Mouse (Mus musculus) intestine, embryonic 15.5 days (tissue): ENCODE measurements around the gene Apobr. TPM values are rescaled to one million over a fixed set of nuclear protein-coding genes. Genes with fewer than 3 reads are reported as not detected.

Experiments used
- ATAC-seq: fragments of 200-750 bp; cut with Nextera tagmentation; 2 replicates; pipeline ENCODE4 v1.8.0; 2017; ENCODE audit warnings: moderate TSS enrichment, moderate library complexity
- H3K27ac ChIP-seq: fragments of 300-500 bp; sonication (generic); 2 replicates; pipeline ENCODE4 v1.5.1; 2015; ENCODE audit warnings: mild to moderate bottlenecking, inconsistent platforms
- H3K27me3 ChIP-seq: fragments of 300-500 bp; sonication (generic); replicated peaks from 2 replicates; pipeline ENCODE4 v1.6.1; 2015; ENCODE audit warnings: inconsistent platforms
- H3K36me3 ChIP-seq: fragments of 300-500 bp; sonication (generic); 2 replicates; pipeline ENCODE4 v1.6.1; 2015; ENCODE audit warnings: inconsistent platforms
- H3K4me1 ChIP-seq: fragments of 300-500 bp; sonication (generic); replicated peaks from 2 replicates; pipeline ENCODE4 v1.6.1; 2015; ENCODE audit warnings: inconsistent platforms
- H3K4me2 ChIP-seq: fragments of 300-500 bp; sonication (generic); replicated peaks from 2 replicates; pipeline ENCODE4 v1.6.1; 2015; ENCODE audit warnings: mild to moderate bottlenecking, inconsistent platforms
- H3K4me3 ChIP-seq: fragments of 300-500 bp; sonication (generic); replicated peaks from 2 replicates; pipeline ENCODE4 v1.5.1; 2015; ENCODE audit warnings: inconsistent platforms
- H3K9ac ChIP-seq: fragments of 300-500 bp; sonication (generic); 2 replicates; pipeline ENCODE4 v1.6.1; 2015; ENCODE audit warnings: inconsistent platforms
- H3K9me3 ChIP-seq: fragments of 300-500 bp; sonication (generic); 2 replicates; pipeline ENCODE4 v1.6.1; 2016; ENCODE audit warnings: inconsistent platforms
- WGBS: fragments of 180-500 bp; shearing (Covaris S2); methylation state at CpG from one replicate; pipeline ENCODE4 v1.1.7; 2015; 5-methylcytosine and 5-hydroxymethylcytosine counted together
- polyA plus RNA-seq: library from polyadenylated mRNA; unstranded; fragments of >200 nt; fragmentation: Nextera tagmentation; extraction: Ambion mirVana; gene quantifications from 2 replicates; pipeline ENCODE4 v1.2.1, GENCODE M21; 2015

Gene Apobr
- polyA plus RNA-seq, 1 experiment from 2014 or later, result 0.75 TPM

- Histone ChIP-seq H3K9ac (no peak overlapping the region), H3K4me3 (no peak overlapping the region), H3K4me1 (no peaks in the 10 kb centered on the region; the same call in 1 of the 2 replicates), H3K4me2 (peak overlapping the region; percentile 80; the same call in 1 of the 2 replicates), H3K27ac (no peak overlapping the region), H3K36me3 (no peaks in the 10 kb centered on the region), H3K9me3 (no peaks in the 10 kb centered on the region), H3K27me3 (no peaks in the 10 kb centered on the region)
- 83% methylated on average over 6 of the region's 6 CpGs for WGBS
- ATAC-seq, result no peak
Measured at GRCm38 (mm10) chr7:126581661-126582060, 3.1 kb upstream of the Apobr start.

- ATAC-seq, result peak; percentile 62
- Histone ChIP-seq H3K27ac (peak overlapping the region; percentile 74; the same call in 1 of the 2 replicates), H3K4me3 (peak overlapping the region; percentile 53)
Measured at GRCm38 (mm10) chr7:126582759-126583158, 2.0 kb upstream of the Apobr start.

GRCm38 (mm10) chr7:126583251-126583709 is 1.5 kb upstream of the Apobr start:
- Histone ChIP-seq H3K27ac (peak overlapping the region; percentile 74), H3K4me2 (peak overlapping the region; percentile 80), H3K9ac (peak overlapping the region; percentile 43), H3K4me3 (peak overlapping the region; percentile 53), H3K36me3 (no peaks in the 10 kb centered on the region), H3K9me3 (no peaks in the 10 kb centered on the region), H3K27me3 (0 out of 2 replicates have a peak, but pooled peaks cover 4% of the 10 kb centered on the region), H3K4me1 (peaks cover 4% of the 10 kb centered on the region; the same call in 1 of the 2 replicates)
- under 1% methylated on average over 22 of the region's 22 CpGs for WGBS
- peak; percentile 90 for ATAC-seq

More at GRCm38 (mm10) chr7:126582759-126583158, 2.0 kb upstream of the Apobr start:
- peak overlapping the region; percentile 80 for H3K4me2 ChIP-seq
- H3K36me3 ChIP-seq, result no peaks in the 10 kb centered on the region
- peak overlapping the region; percentile 43 for H3K9ac ChIP-seq
- H3K27me3 ChIP-seq, result 0 out of 2 replicates have a peak, but pooled peaks cover under 1% of the 10 kb centered on the region
- WGBS, result 3% methylated on average over 20 of the region's 20 CpGs
- H3K4me1 ChIP-seq, result peaks cover 2% of the 10 kb centered on the region; the same call in 1 of the 2 replicates
- no peaks in the 10 kb centered on the region for H3K9me3 ChIP-seq

- H3K4me2 ChIP-seq, result peak overlapping the region; percentile 80
- 47% methylated on average over 6 of the region's 6 CpGs for WGBS
- H3K27ac ChIP-seq, result 0 out of 2 replicates have a peak overlapping the region, but pooled peaks have one; percentile 74
- no peaks in the 10 kb centered on the region for H3K36me3 ChIP-seq
- peak overlapping the region; percentile 43; the same call in 1 of the 2 replicates for H3K9ac ChIP-seq
- no peaks in the 10 kb centered on the region for H3K9me3 ChIP-seq
- no peak for ATAC-seq
- H3K27me3 ChIP-seq, result 0 out of 2 replicates have a peak, but pooled peaks cover 4% of the 10 kb centered on the region
- peaks cover 4% of the 10 kb centered on the region; the same call in 1 of the 2 replicates for H3K4me1 ChIP-seq
- peak overlapping the region; percentile 53 for H3K4me3 ChIP-seq
Measured at GRCm38 (mm10) chr7:126583761-126584160, 981 bp upstream of the Apobr start.

- H3K27me3 ChIP-seq, result 0 out of 2 replicates have a peak, but pooled peaks cover 4% of the 10 kb centered on the region
- H3K4me2 ChIP-seq, result no peak within 1 kb of the TSS
- WGBS, result 70% methylated on average over 6 of the region's 6 CpGs
- H3K9me3 ChIP-seq, result no peaks in the 10 kb centered on the region
- H3K9ac ChIP-seq, result no peak within 1 kb of the TSS; the same call in 1 of the 2 replicates
- no peak within 1 kb of the TSS for H3K4me3 ChIP-seq
- H3K4me1 ChIP-seq, result peaks cover 4% of the 10 kb centered on the region; the same call in 1 of the 2 replicates
- H3K27ac ChIP-seq, result no peak within 1 kb of the TSS
- no peak for ATAC-seq
- H3K36me3 ChIP-seq, result no peaks in the 10 kb centered on the region
Measured at GRCm38 (mm10) chr7:126585717-126586116, 975 bp downstream of the Apobr start, which contains the start of gene Cln3. Gene Cln3 (minus strand): TSS chr7:126585817.

GRCm38 (mm10) chr7:126586839-126587238 is 2.1 kb downstream of the Apobr start:
- Histone ChIP-seq H3K4me3 (no peak overlapping the region), H3K27me3 (0 out of 2 replicates have a peak, but pooled peaks cover 4% of the 10 kb centered on the region), H3K4me1 (peaks cover 4% of the 10 kb centered on the region; the same call in 1 of the 2 replicates), H3K36me3 (no peaks in the 10 kb centered on the region), H3K4me2 (no peak overlapping the region), H3K27ac (no peak overlapping the region), H3K9me3 (no peaks in the 10 kb centered on the region), H3K9ac (no peak overlapping the region)
- ATAC-seq, result no peak
- WGBS, result 41% methylated on average over 8 of the region's 8 CpGs

- no peak overlapping the region for H3K9ac ChIP-seq
- 13% methylated on average over 16 of the region's 16 CpGs for WGBS
Measured at GRCm38 (mm10) chr7:126587779-126588178, 3.0 kb downstream of the Apobr start.

GRCm38 (mm10) chr7:126594862-126595561 is 10.3 kb downstream of the Apobr start, which contains the start of gene Il27:
Gene Il27 (minus strand): TSS chr7:126594941.
- no peak within 1 kb of the TSS for H3K27ac ChIP-seq
- no peaks in the 10 kb centered on the region for H3K27me3 ChIP-seq
- H3K36me3 ChIP-seq, result no peaks in the 10 kb centered on the region
- 78% methylated on average over 11 of the region's 11 CpGs for WGBS
- no peaks in the 10 kb centered on the region for H3K4me1 ChIP-seq
- no peak for ATAC-seq
- H3K4me2 ChIP-seq, result no peak within 1 kb of the TSS
- H3K9ac ChIP-seq, result no peak within 1 kb of the TSS
- no peaks in the 10 kb centered on the region for H3K9me3 ChIP-seq
- no peak within 1 kb of the TSS for H3K4me3 ChIP-seq

More at GRCm38 (mm10) chr7:126587779-126588178, 3.0 kb downstream of the Apobr start:
- H3K9me3 ChIP-seq, result no peaks in the 10 kb centered on the region
- H3K27me3 ChIP-seq, result 0 out of 2 replicates have a peak, but pooled peaks cover 4% of the 10 kb centered on the region
- peak; percentile 35; the same call in 1 of the 2 replicates for ATAC-seq
- no peak overlapping the region for H3K4me3 ChIP-seq
- peaks cover 4% of the 10 kb centered on the region; the same call in 1 of the 2 replicates for H3K4me1 ChIP-seq
- H3K36me3 ChIP-seq, result no peaks in the 10 kb centered on the region
- H3K4me2 ChIP-seq, result peak overlapping the region; percentile 42
- H3K27ac ChIP-seq, result no peak overlapping the region

GRCm38 (mm10) chr7:126595890-126596289 is 11.1 kb downstream of the Apobr start:
- Histone ChIP-seq H3K36me3 (no peaks in the 10 kb centered on the region), H3K4me1 (no peaks in the 10 kb centered on the region), H3K27me3 (no peaks in the 10 kb centered on the region), H3K4me2 (no peak overlapping the region), H3K27ac (no peak overlapping the region), H3K4me3 (no peak overlapping the region), H3K9ac (no peak overlapping the region), H3K9me3 (no peaks in the 10 kb centered on the region)
- 83% methylated on average over 5 of the region's 5 CpGs for WGBS
- no peak for ATAC-seq

GRCm38 (mm10) chr7:126596414-126596813 is 11.7 kb downstream of the Apobr start:
- ATAC-seq, result no peak
- Histone ChIP-seq H3K9ac (no peak overlapping the region), H3K27ac (no peak overlapping the region), H3K4me2 (no peak overlapping the region), H3K9me3 (no peaks in the 10 kb centered on the region), H3K27me3 (no peaks in the 10 kb centered on the region), H3K36me3 (no peaks in the 10 kb centered on the region), H3K4me1 (no peaks in the 10 kb centered on the region), H3K4me3 (no peak overlapping the region)
- 40% methylated on average over 6 of the region's 6 CpGs for WGBS

- WGBS, result 68% methylated on average over 6 of the region's 6 CpGs
- Histone ChIP-seq H3K9me3 (no peaks in the 10 kb centered on the region), H3K9ac (no peak overlapping the region), H3K4me3 (no peak overlapping the region), H3K4me1 (no peaks in the 10 kb centered on the region), H3K27ac (no peak overlapping the region), H3K4me2 (no peak overlapping the region), H3K36me3 (no peaks in the 10 kb centered on the region), H3K27me3 (no peaks in the 10 kb centered on the region)
- ATAC-seq, result no peak
Measured at GRCm38 (mm10) chr7:126598919-126599318, 14.2 kb downstream of the Apobr start.

- H3K4me2 ChIP-seq, result no peak overlapping the region
- no peak overlapping the region for H3K27ac ChIP-seq
- no peaks in the 10 kb centered on the region for H3K36me3 ChIP-seq
- 29% methylated on average over 5 of the region's 5 CpGs for WGBS
- no peak overlapping the region for H3K4me3 ChIP-seq
- ATAC-seq, result no peak
- H3K27me3 ChIP-seq, result no peaks in the 10 kb centered on the region
- no peak overlapping the region for H3K9ac ChIP-seq
- 0 out of 2 replicates have a peak, but pooled peaks cover under 1% of the 10 kb centered on the region for H3K4me1 ChIP-seq
- H3K9me3 ChIP-seq, result no peaks in the 10 kb centered on the region
Measured at GRCm38 (mm10) chr7:126601896-126602295, 17.2 kb downstream of the Apobr start.
